Mouse (Mus musculus) midbrain, embryonic 10.5 days (tissue): ENCODE data around the gene Gm20388. TPM values are rescaled to one million over a fixed set of nuclear protein-coding genes. Genes with fewer than 3 reads are reported as not detected.

Experiments used
- DNase-seq: peaks from one replicate; pipeline ENCODE4 v3.0.0-alpha.2; 2017; ENCODE audit warnings: low spot score
- H3K27ac ChIP-seq: fragments of 300-500 bp; sonication (generic); replicated peaks from 2 replicates; pipeline ENCODE4 v1.5.1; 2016; ENCODE audit warnings: mild to moderate bottlenecking
- H3K27me3 ChIP-seq: fragments of 300-500 bp; sonication (generic); 2 replicates; pipeline ENCODE4 v1.6.1; 2016; ENCODE audit warnings: low read depth, mild to moderate bottlenecking; ENCODE audit not compliant: poor library complexity, severe bottlenecking
- H3K36me3 ChIP-seq: fragments of 300-500 bp; sonication (generic); 2 replicates; pipeline ENCODE4 v1.6.1; 2016; ENCODE audit warnings: mild to moderate bottlenecking, moderate library complexity
- H3K4me1 ChIP-seq: fragments of 300-500 bp; sonication (generic); 2 replicates; pipeline ENCODE4 v1.6.1; 2016
- H3K4me3 ChIP-seq: fragments of 300-500 bp; sonication (generic); 2 replicates; pipeline ENCODE4 v1.5.1; 2016; ENCODE audit warnings: mild to moderate bottlenecking, moderate library complexity
- H3K9me3 ChIP-seq: fragments of 300-500 bp; sonication (generic); replicated peaks from 2 replicates; pipeline ENCODE4 v1.6.1; 2016; ENCODE audit warnings: mild to moderate bottlenecking
- WGBS: fragments of 180-500 bp; shearing (Covaris S2); methylation state at CpG from one replicate; pipeline ENCODE4 v1.1.7; 2016; 5-methylcytosine and 5-hydroxymethylcytosine counted together
- polyA plus RNA-seq: library from polyadenylated mRNA; unstranded; fragments of >200 nt; fragmentation: Nextera tagmentation; extraction: Ambion mirVana; gene quantifications from 2 replicates; pipeline ENCODE4 v1.2.1, GENCODE M21; 2016

The Gm20388 gene
- polyA plus RNA-seq, 1 experiment from 2014 or later: 7.1 TPM

GRCm38 (mm10) chr8:121258126-121258792 is 1347.6 kb downstream of the Gm20388 start:
- H3K27me3 ChIP-seq: peaks cover 27% of the 10 kb centered on the region

GRCm38 (mm10) chr8:121262728-121263389 is 1352.2 kb downstream of the Gm20388 start:
- Histone ChIP-seq H3K9me3 (no peaks in the 10 kb centered on the region), H3K4me1 (peaks cover 35% of the 10 kb centered on the region), H3K36me3 (no peaks in the 10 kb centered on the region), H3K4me3 (no peak overlapping the region), H3K27me3 (peaks cover 3% of the 10 kb centered on the region; the same call in 1 of the 2 replicates), H3K27ac (0 out of 2 replicates have a peak overlapping the region, but pooled peaks have one; percentile 23)
- no peak for DNase-seq
- WGBS: 82% methylated on average over 21 of the region's 21 CpGs

More at GRCm38 (mm10) chr8:121258126-121258792, 1347.6 kb downstream of the Gm20388 start:
- peaks cover 39% of the 10 kb centered on the region for H3K4me1 ChIP-seq
- H3K4me3 ChIP-seq: no peak overlapping the region
- H3K36me3 ChIP-seq: no peaks in the 10 kb centered on the region
- DNase-seq: no peak
- WGBS: 64% methylated on average over 21 of the region's 21 CpGs
- H3K9me3 ChIP-seq: no peaks in the 10 kb centered on the region
- H3K27ac ChIP-seq: peak overlapping the region; percentile 49; the same call in 1 of the 2 replicates

GRCm38 (mm10) chr8:121263390-121263775 is 1352.7 kb downstream of the Gm20388 start:
- Histone ChIP-seq H3K4me1 (peaks cover 30% of the 10 kb centered on the region), H3K27ac (no peak overlapping the region), H3K36me3 (no peaks in the 10 kb centered on the region), H3K4me3 (no peak overlapping the region), H3K9me3 (no peaks in the 10 kb centered on the region), H3K27me3 (no peaks in the 10 kb centered on the region)
- no peak for DNase-seq
- WGBS: 67% methylated on average over 14 of the region's 14 CpGs

GRCm38 (mm10) chr8:121264260-121264659 is 1353.6 kb downstream of the Gm20388 start:
- H3K36me3 ChIP-seq: no peaks in the 10 kb centered on the region
- no peaks in the 10 kb centered on the region for H3K9me3 ChIP-seq
- H3K27ac ChIP-seq: no peak overlapping the region
- peaks cover 23% of the 10 kb centered on the region for H3K4me1 ChIP-seq
- no peak overlapping the region for H3K4me3 ChIP-seq
- WGBS: 78% methylated on average over 9 of the region's 9 CpGs
- H3K27me3 ChIP-seq: no peaks in the 10 kb centered on the region
- no peak for DNase-seq

- H3K27me3 ChIP-seq: no peaks in the 10 kb centered on the region
Observed at GRCm38 (mm10) chr8:121271542-121271941, 1360.9 kb downstream of the Gm20388 start.

GRCm38 (mm10) chr8:121273195-121273594 is 1362.6 kb downstream of the Gm20388 start:
- DNase-seq: peak; percentile 50
- H3K4me1 ChIP-seq: peaks cover 14% of the 10 kb centered on the region
- no peaks in the 10 kb centered on the region for H3K9me3 ChIP-seq
- H3K27me3 ChIP-seq: 0 out of 2 replicates have a peak, but pooled peaks cover 5% of the 10 kb centered on the region
- H3K4me3 ChIP-seq: peak overlapping the region; percentile 27
- peak overlapping the region; percentile 73 for H3K27ac ChIP-seq
- 61% methylated on average over 14 of the region's 14 CpGs for WGBS
- H3K36me3 ChIP-seq: no peaks in the 10 kb centered on the region

More at GRCm38 (mm10) chr8:121271542-121271941, 1360.9 kb downstream of the Gm20388 start:
- WGBS: 81% methylated on average over 8 of the region's 8 CpGs
- Histone ChIP-seq H3K9me3 (no peaks in the 10 kb centered on the region), H3K4me1 (peaks cover 14% of the 10 kb centered on the region), H3K36me3 (no peaks in the 10 kb centered on the region), H3K4me3 (no peak overlapping the region), H3K27ac (no peak overlapping the region)
- no peak for DNase-seq

GRCm38 (mm10) chr8:121273620-121274019 is 1363.0 kb downstream of the Gm20388 start:
- H3K27me3 ChIP-seq: 0 out of 2 replicates have a peak, but pooled peaks cover 5% of the 10 kb centered on the region
- H3K36me3 ChIP-seq: no peaks in the 10 kb centered on the region
- H3K27ac ChIP-seq: peak overlapping the region; percentile 73; the same call in 1 of the 2 replicates
- no peak overlapping the region for H3K4me3 ChIP-seq
- 88% methylated on average over 15 of the region's 15 CpGs for WGBS
- no peak for DNase-seq
- H3K4me1 ChIP-seq: peaks cover 14% of the 10 kb centered on the region
- no peaks in the 10 kb centered on the region for H3K9me3 ChIP-seq

- H3K27ac ChIP-seq: peak overlapping the region; percentile 61
- H3K4me1 ChIP-seq: peaks cover 27% of the 10 kb centered on the region
- 58% methylated on average over 9 of the region's 9 CpGs for WGBS
- no peaks in the 10 kb centered on the region for H3K36me3 ChIP-seq
- DNase-seq: peak; percentile 42
- H3K4me3 ChIP-seq: no peak overlapping the region
- no peaks in the 10 kb centered on the region for H3K9me3 ChIP-seq
- peaks cover 9% of the 10 kb centered on the region; the same call in 1 of the 2 replicates for H3K27me3 ChIP-seq
Observed at GRCm38 (mm10) chr8:121280414-121280813, 1369.8 kb downstream of the Gm20388 start.

- peaks cover 14% of the 10 kb centered on the region; the same call in 1 of the 2 replicates for H3K27me3 ChIP-seq
- H3K4me1 ChIP-seq: peaks cover 39% of the 10 kb centered on the region
Observed at GRCm38 (mm10) chr8:121289346-121289745, 1378.7 kb downstream of the Gm20388 start.

GRCm38 (mm10) chr8:121290547-121290946 is 1379.9 kb downstream of the Gm20388 start:
- Histone ChIP-seq H3K27ac (0 out of 2 replicates have a peak overlapping the region, but pooled peaks have one; percentile 4), H3K4me3 (no peak overlapping the region), H3K36me3 (no peaks in the 10 kb centered on the region), H3K9me3 (no peaks in the 10 kb centered on the region), H3K27me3 (peaks cover 12% of the 10 kb centered on the region; the same call in 1 of the 2 replicates), H3K4me1 (peaks cover 49% of the 10 kb centered on the region)
- 87% methylated on average over 17 of the region's 17 CpGs for WGBS
- DNase-seq: no peak

More at GRCm38 (mm10) chr8:121289346-121289745, 1378.7 kb downstream of the Gm20388 start:
- peak overlapping the region; percentile 24; the same call in 1 of the 2 replicates for H3K27ac ChIP-seq
- no peaks in the 10 kb centered on the region for H3K9me3 ChIP-seq
- no peaks in the 10 kb centered on the region for H3K36me3 ChIP-seq
- 86% methylated on average over 5 of the region's 5 CpGs for WGBS
- no peak overlapping the region for H3K4me3 ChIP-seq
- no peak for DNase-seq

- DNase-seq: no peak
- peaks cover 23% of the 10 kb centered on the region; the same call in 1 of the 2 replicates for H3K27me3 ChIP-seq
- 86% methylated on average over 10 of the region's 10 CpGs for WGBS
Observed at GRCm38 (mm10) chr8:121293418-121293817, 1382.8 kb downstream of the Gm20388 start.

GRCm38 (mm10) chr8:121294234-121295108 is 1383.8 kb downstream of the Gm20388 start:
- Histone ChIP-seq H3K4me1 (peaks cover 52% of the 10 kb centered on the region), H3K4me3 (no peak overlapping the region), H3K27me3 (peaks cover 23% of the 10 kb centered on the region; the same call in 1 of the 2 replicates), H3K9me3 (no peaks in the 10 kb centered on the region), H3K36me3 (no peaks in the 10 kb centered on the region), H3K27ac (peak overlapping the region; percentile 84)
- peak; percentile 69 for DNase-seq
- 37% methylated on average over 29 of the region's 29 CpGs for WGBS

More at GRCm38 (mm10) chr8:121293418-121293817, 1382.8 kb downstream of the Gm20388 start:
- Histone ChIP-seq H3K9me3 (no peaks in the 10 kb centered on the region), H3K4me3 (no peak overlapping the region), H3K27ac (peak overlapping the region; percentile 84), H3K36me3 (no peaks in the 10 kb centered on the region), H3K4me1 (peaks cover 58% of the 10 kb centered on the region)
